ENCODE assay signal across 18 mouse cellular contexts in genomic region chr10:86476720-86477119, GRCm38 (mm10). TPM values are rescaled to one million over a fixed set of nuclear protein-coding genes. Genes with fewer than 3 reads are reported as not detected.
DNase-seq lines count a peak whose midpoint lies in the region; ATAC-seq lines count a peak whose summit lies in the region.
"Had no signal": no experiment of that assay in that cellular context is flagged by ENCODE, and none has a peak within 500 bp of the region (broad histone marks: within the 10 kb centered on the region; RNA-seq: fewer than 3 reads in every experiment).

No protein-coding gene starts in this region.

- peak; percentile 28 for DNase-seq in retina, postnatal 1 day
- DNase-seq in retina, embryonic 14.5 days (ENCODE audit: low spot score), result no peak
- DNase-seq in ovary, postnatal 10 days (ENCODE audit: low spot score), result no peak
- no peak for DNase-seq in thymus, postnatal 4 days
- DNase-seq: adrenal gland, adult 8-10 months; adrenal gland, postnatal 14 days; adrenal gland, postnatal 36 days; cerebellum, adult 11-12 months; cerebellum, adult 2 months; cerebellum, adult 9-10 months; cerebellum, postnatal 10 days; cerebellum, postnatal 25 days had no signal

- ATAC-seq in granulocyte monocyte progenitor cell, adult 5-6 weeks (replicated peaks; ENCODE audit: poor library complexity, severe bottlenecking), result peak; percentile 76
- peak; percentile 59 for ATAC-seq in megakaryocyte progenitor cell, adult 5-6 weeks (replicated peaks; ENCODE audit: poor library complexity)
- ATAC-seq: activated CD4-positive, CD25-positive, alpha-beta regulatory T cell, adult 4 months; forebrain, embryonic 13.5 days; forebrain, embryonic 15.5 days; Patski had no signal

RNA-seq across cellular contexts. Expression of gene Syn3, which starts 22.0 kb away (rescaled TPM):
- 0.15 and 3.9 TPM in 2 replicates for total RNA-seq in granulocyte monocyte progenitor cell, adult 5-6 weeks (2014; fragmentation: Nextera tagmentation)
- total RNA-seq in granulocyte monocyte progenitor cell, adult 5-6 weeks (2017), result 0.26 and 0.31 TPM in 2 replicates
- 0.62 and 1.2 TPM in 2 replicates for total RNA-seq in megakaryocyte progenitor cell, adult 5-6 weeks (2015)
- total RNA-seq in megakaryocyte progenitor cell, adult 5-6 weeks (2017), result 0.17 TPM in 1 of 2 replicates, not detected in the other
